Mouse (Mus musculus) cerebellum, adult 2 months (tissue): Measurements from ENCODE around the gene Tars2. TPM values are rescaled to one million over a fixed set of nuclear protein-coding genes. Genes with fewer than 3 reads are reported as not detected.
"Not testable (repeated sequence)": the region's sequence is repeated elsewhere in the genome, so short reads cannot be mapped to it uniquely, and the experiment has no call there.

Experiments used
- DNase-seq, 2 experiments: peaks; one replicate each; pipeline ENCODE4 v3.0.0; 2021
- H3K27ac ChIP-seq: fragments of 200-500 bp; 2 replicates; pipeline ENCODE4 v1.5.1; 2012; ENCODE audit warnings: low read length, control low read depth, inconsistent platforms; ENCODE audit not compliant: insufficient read depth
- H3K27me3 ChIP-seq: fragments of 200-500 bp; 2 replicates; pipeline ENCODE4 v1.6.1; 2012; ENCODE audit warnings: inconsistent platforms, mild to moderate bottlenecking, low read length, moderate library complexity; ENCODE audit not compliant: control insufficient read depth, insufficient read depth
- H3K4me1 ChIP-seq: fragments of 200-500 bp; 2 replicates; pipeline ENCODE4 v1.6.1; 2011; ENCODE audit warnings: low read length; ENCODE audit not compliant: control insufficient read depth, insufficient read depth
- H3K4me3 ChIP-seq: fragments of 200-500 bp; replicated peaks from 2 replicates; pipeline ENCODE3; 2011; ENCODE audit warnings: mild to moderate bottlenecking, low read depth, low read length, control low read depth; ENCODE audit not compliant: insufficient read depth
- CTCF ChIP-seq: fragments of 200-500 bp; IDR thresholded peaks from 2 replicates; pipeline ENCODE4 v1.5.1; 2011; ENCODE audit warnings: low read depth, mild to moderate bottlenecking, control low read depth, low read length, moderate library complexity, borderline replicate concordance; ENCODE audit not compliant: insufficient read depth
- POLR2A ChIP-seq: fragments of 200-500 bp; IDR thresholded peaks from 2 replicates; pipeline ENCODE4 v1.6.1; 2011; ENCODE audit warnings: low read length, control low read depth, borderline replicate concordance; ENCODE audit not compliant: insufficient read depth
- WGBS: fragments of 180-500 bp; shearing (Covaris S2); methylation state at CpG from one replicate; pipeline ENCODE4 v1.1.7; 2018; 5-methylcytosine and 5-hydroxymethylcytosine counted together
- polyA plus RNA-seq: library from polyadenylated mRNA; depleted of rRNA; stranded (reverse); fragments of >200 nt; gene quantifications from 2 replicates; pipeline ENCODE4 v1.2.3, GENCODE M21; 2012; rRNA removed

Gene Tars2
- polyA plus RNA-seq, result 41.3 and 43.3 TPM in 2 replicates

- no peak for DNase-seq
- Histone ChIP-seq H3K4me1 (no peaks in the 10 kb centered on the region), H3K27ac (no peak within 1 kb of the TSS), H3K27me3 (no peaks in the 10 kb centered on the region), H3K4me3 (no peak within 1 kb of the TSS)
- WGBS, result 89% methylated on average over 6 of the region's 6 CpGs
- TF ChIP-seq POLR2A, result no peak
- TF ChIP-seq CTCF, result no peak
Measured at GRCm38 (mm10) chr3:95760106-95760505, at the start of gene Tars2. TSS of gene Tars2 (minus strand) at chr3:95760206.

GRCm38 (mm10) chr3:95808384-95808783, 48.4 kb upstream of the Tars2 start:
- no peak for DNase-seq
- TF ChIP-seq POLR2A (no peak), CTCF (no peak)
- 13% methylated on average over 2 of the region's 2 CpGs for WGBS

GRCm38 (mm10) chr3:95807630-95808029, 47.6 kb upstream of the Tars2 start:
- H3K4me1 ChIP-seq, H3K4me3 ChIP-seq, H3K27ac ChIP-seq, H3K27me3 ChIP-seq, DNase-seq: not testable (repeated sequence)
- 83% methylated on average over 6 of the region's 6 CpGs for WGBS

More at GRCm38 (mm10) chr3:95808384-95808783, 48.4 kb upstream of the Tars2 start:
- H3K4me1 ChIP-seq, result no peaks in the 10 kb centered on the region; the same call in 1 of the 2 replicates
- no peaks in the 10 kb centered on the region for H3K27me3 ChIP-seq
- no peak overlapping the region for H3K4me3 ChIP-seq
- H3K27ac ChIP-seq, result no peak overlapping the region

- H3K4me3 ChIP-seq, result no peak overlapping the region
- no peaks in the 10 kb centered on the region for H3K27me3 ChIP-seq
- no peak overlapping the region for H3K27ac ChIP-seq
- no peak for TF ChIP-seq POLR2A
- no peak for TF ChIP-seq CTCF
- whole genome bisulfite sequencing, result 78% methylated on average over 1 of the region's 1 CpGs
- no peak for DNase-seq
- H3K4me1 ChIP-seq, result no peaks in the 10 kb centered on the region; the same call in 1 of the 2 replicates
Measured at GRCm38 (mm10) chr3:95806677-95807076, 46.7 kb upstream of the Tars2 start.

GRCm38 (mm10) chr3:95803851-95804250, 43.8 kb upstream of the Tars2 start:
- 94% methylated on average over 4 of the region's 4 CpGs for WGBS
- DNase-seq, result no peak
- H3K27ac ChIP-seq, result no peak overlapping the region
- H3K27me3 ChIP-seq, result no peaks in the 10 kb centered on the region
- TF ChIP-seq CTCF (no peak), POLR2A (no peak)
- H3K4me3 ChIP-seq, result no peak overlapping the region
- H3K4me1 ChIP-seq, result peaks cover 2% of the 10 kb centered on the region; the same call in 1 of the 2 replicates

GRCm38 (mm10) chr3:95798756-95799155, 38.8 kb upstream of the Tars2 start:
- no peak for DNase-seq
- Histone ChIP-seq H3K27me3 (no peaks in the 10 kb centered on the region), H3K4me1 (peaks cover 2% of the 10 kb centered on the region), H3K4me3 (no peak overlapping the region), H3K27ac (no peak overlapping the region)
- no peak for TF ChIP-seq POLR2A
- no peak for TF ChIP-seq CTCF
- WGBS, result 75% methylated on average over 4 of the region's 4 CpGs

- no peak overlapping the region for H3K27ac ChIP-seq
- DNase-seq, result no peak
- H3K4me3 ChIP-seq, result no peak overlapping the region
- 84% methylated on average over 1 of the region's 1 CpGs for WGBS
- TF ChIP-seq CTCF (no peak), POLR2A (no peak)
- no peaks in the 10 kb centered on the region for H3K27me3 ChIP-seq
- H3K4me1 ChIP-seq, result no peaks in the 10 kb centered on the region; the same call in none of the 2 replicates
Measured at GRCm38 (mm10) chr3:95794299-95794698, 34.3 kb upstream of the Tars2 start.

- no peak overlapping the region for H3K4me3 ChIP-seq
- no peak for DNase-seq
- no peak overlapping the region for H3K27ac ChIP-seq
- 88% methylated on average over 2 of the region's 2 CpGs for WGBS
- no peaks in the 10 kb centered on the region; the same call in none of the 2 replicates for H3K4me1 ChIP-seq
- H3K27me3 ChIP-seq, result no peaks in the 10 kb centered on the region
- no peak for TF ChIP-seq POLR2A
- TF ChIP-seq CTCF, result no peak
Measured at GRCm38 (mm10) chr3:95793662-95794061, 33.7 kb upstream of the Tars2 start.

- WGBS, result 38% methylated on average over 4 of the region's 4 CpGs
- H3K27me3 ChIP-seq, result no peaks in the 10 kb centered on the region
- H3K4me3 ChIP-seq, result no peak overlapping the region
- H3K4me1 ChIP-seq, result no peaks in the 10 kb centered on the region
- no peak overlapping the region for H3K27ac ChIP-seq
- no peak for TF ChIP-seq CTCF
- no peak for TF ChIP-seq POLR2A
- no peak for DNase-seq
Measured at GRCm38 (mm10) chr3:95785501-95785900, 25.5 kb upstream of the Tars2 start.
